ENCODE assay signal across 31 mouse cellular contexts in the genomic region with DNA sequence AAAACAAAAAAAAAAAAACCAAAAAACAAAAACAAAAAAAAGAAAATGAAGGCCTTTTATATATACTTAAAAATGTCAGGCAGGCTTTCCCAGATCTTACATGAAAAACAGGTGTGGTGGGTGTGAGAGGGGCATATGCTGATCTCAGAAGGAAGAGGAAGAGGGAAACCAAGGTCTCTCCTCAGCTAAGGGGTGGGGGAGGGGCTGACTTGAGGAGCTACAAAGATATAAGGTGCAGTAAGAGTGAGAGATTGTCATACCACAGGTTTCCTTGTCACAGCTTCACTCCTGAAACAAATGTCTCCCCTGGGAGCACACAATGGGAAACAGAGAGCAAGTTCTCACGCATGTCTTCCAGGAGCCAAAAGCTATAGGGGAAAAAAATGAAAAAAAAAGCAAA.
"Had no signal": no experiment of that assay in that cellular context is flagged by ENCODE, and none has a peak within 500 bp of the region (broad histone marks: within the 10 kb centered on the region; RNA-seq: fewer than 3 reads in every experiment).

No protein-coding gene starts in this region.

- H3K4me1 ChIP-seq: heart, embryonic 10.5 days; heart, embryonic 12.5 days; heart, embryonic 13.5 days; heart, embryonic 15.5 days; hindbrain, embryonic 12.5 days; hindbrain, embryonic 13.5 days; hindbrain, embryonic 15.5 days; kidney, embryonic 15.5 days had no signal

- H3K4me2 ChIP-seq: heart, embryonic 11.5 days; heart, embryonic 12.5 days; heart, embryonic 13.5 days; heart, embryonic 15.5 days; hindbrain, embryonic 12.5 days; hindbrain, embryonic 13.5 days; hindbrain, embryonic 14.5 days; hindbrain, embryonic 15.5 days; intestine, embryonic 15.5 days; kidney, embryonic 15.5 days had no signal

- DNase-seq: heart, postnatal 10 days; heart, postnatal 14 days; heart, postnatal 36 days; heart, postnatal 4 days; kidney, adult 11 months; kidney, adult 18-20 months; kidney, adult 2 months; kidney, adult 8-10 months; kidney, adult 9 months; kidney, postnatal 10 days; kidney, postnatal 14 days; kidney, postnatal 25 days; kidney, postnatal 36 days; kidney, postnatal 4 days; layer of hippocampus, adult 9-11 months; layer of hippocampus, postnatal 36 days had no signal

- H3K27ac ChIP-seq: heart, embryonic 10.5 days; heart, embryonic 13.5 days; heart, embryonic 15.5 days; hindbrain, embryonic 10.5 days; hindbrain, embryonic 12.5 days; hindbrain, embryonic 13.5 days; hindbrain, embryonic 14.5 days; hindbrain, embryonic 15.5 days; hindbrain, postnatal 0 days; intestine, embryonic 15.5 days; kidney, embryonic 15.5 days; kidney, postnatal 0 days; layer of hippocampus, adult 2 months had no signal

- H3K9ac ChIP-seq: heart, embryonic 12.5 days; heart, embryonic 13.5 days; heart, embryonic 15.5 days; hindbrain, embryonic 12.5 days; hindbrain, embryonic 13.5 days; hindbrain, embryonic 14.5 days; hindbrain, embryonic 15.5 days; intestine, embryonic 15.5 days; kidney, embryonic 15.5 days had no signal

- H3K9me3 ChIP-seq: heart, embryonic 10.5 days; heart, embryonic 12.5 days; heart, embryonic 13.5 days; heart, embryonic 15.5 days; hindbrain, embryonic 10.5 days; hindbrain, embryonic 12.5 days; hindbrain, embryonic 13.5 days; hindbrain, embryonic 15.5 days; intestine, embryonic 15.5 days; kidney, embryonic 15.5 days had no signal

- H3K4me3 ChIP-seq: heart, embryonic 10.5 days; heart, embryonic 12.5 days; heart, embryonic 13.5 days; heart, embryonic 15.5 days; hindbrain, embryonic 10.5 days; hindbrain, embryonic 12.5 days; hindbrain, embryonic 13.5 days; hindbrain, embryonic 15.5 days; intestine, embryonic 15.5 days; kidney, embryonic 15.5 days; layer of hippocampus, adult 2 months had no signal

- H3K27me3 ChIP-seq: heart, embryonic 12.5 days; heart, embryonic 13.5 days; heart, embryonic 15.5 days; hindbrain, embryonic 12.5 days; hindbrain, embryonic 13.5 days; hindbrain, embryonic 15.5 days; intestine, embryonic 15.5 days; kidney, embryonic 15.5 days had no signal

- H3K36me3 ChIP-seq: heart, embryonic 10.5 days; heart, embryonic 12.5 days; heart, embryonic 13.5 days; heart, embryonic 15.5 days; hindbrain, embryonic 10.5 days; hindbrain, embryonic 12.5 days; hindbrain, embryonic 13.5 days; hindbrain, embryonic 15.5 days; intestine, embryonic 15.5 days; kidney, embryonic 15.5 days had no signal
